Mouse (Mus musculus): ENCODE measurements around the gene Olfr1086.
"Not testable (repeated sequence)": the region's sequence is repeated elsewhere in the genome, so short reads cannot be mapped to it uniquely, and the experiment has no call there.

Olfr1086 gene

DNA sequence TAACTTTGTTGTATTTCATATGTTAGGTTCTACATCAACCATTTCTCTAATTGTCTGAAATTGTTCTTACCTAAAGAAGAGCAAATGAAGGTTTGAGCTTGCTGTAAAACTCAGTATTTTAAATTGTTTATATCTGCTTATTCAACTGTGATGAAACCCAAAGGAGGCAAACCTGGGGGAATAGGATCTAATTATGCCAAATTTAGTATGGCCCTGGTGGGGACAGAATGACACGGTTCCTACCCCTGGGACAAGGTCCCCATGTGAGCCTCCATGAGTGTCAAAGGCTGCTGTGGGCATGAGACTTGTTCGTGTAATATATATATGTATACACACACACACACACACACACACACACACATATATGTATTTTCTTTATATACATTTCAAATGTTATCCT, at the start of gene Olfr1086:
Gene Olfr1086 (minus strand): TSS at position 101 of the 400 bp plus-strand sequence.
- DNase-seq = no peak

DNA sequence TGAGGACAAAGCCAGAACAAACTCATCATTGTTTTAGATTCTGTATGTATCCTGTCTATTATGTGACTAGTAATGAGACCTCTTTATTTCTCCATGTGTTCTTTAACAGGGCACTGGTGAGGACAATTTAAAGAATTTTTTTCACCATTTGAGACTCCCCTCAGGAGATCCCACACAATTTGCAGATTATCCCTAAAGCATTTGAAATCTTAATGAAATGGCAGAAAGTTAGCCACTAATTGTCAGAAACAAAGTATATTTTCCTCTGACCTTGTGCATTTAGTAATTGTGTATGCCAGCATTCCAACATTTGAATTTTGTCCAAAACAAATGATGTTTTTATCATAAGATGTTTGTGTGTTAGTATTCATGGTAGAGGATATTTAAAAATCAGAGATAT, 18.4 kb upstream of the Olfr1086 start, which contains the start of gene Olfr1087:
Gene Olfr1087 (minus strand): TSS at position 101 of the 400 bp plus-strand sequence.
- DNase-seq = no peak

- no peak for DNase-seq
Observed at GRCm38 (mm10) chr2:86661919-86662318, 18.0 kb downstream of the Olfr1086 start, which contains the start of gene Olfr1085. Olfr1085 (minus strand) TSS chr2:86662019.

DNA sequence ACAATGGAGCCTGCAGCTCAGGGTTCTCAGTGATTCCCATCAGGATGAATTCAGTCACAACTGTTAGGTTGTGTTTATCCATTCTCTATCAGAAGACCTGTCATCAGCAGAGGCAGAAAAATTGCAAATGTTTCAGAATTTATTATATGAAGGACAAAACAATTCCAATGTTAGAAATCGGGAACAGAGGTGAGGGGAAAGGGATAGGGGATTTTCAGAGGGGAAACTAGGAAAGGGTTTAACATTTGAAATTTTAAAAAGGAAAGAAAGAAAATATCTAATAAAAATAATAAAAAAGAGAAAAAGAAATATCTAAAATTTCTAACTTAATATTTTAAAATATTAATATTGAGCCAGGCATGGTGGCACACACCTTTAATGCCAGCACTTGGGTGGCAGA, 40.3 kb downstream of the Olfr1086 start, which contains the start of gene Olfr1084:
Gene Olfr1084 (minus strand): TSS at position 101 of the 400 bp plus-strand sequence.
- not testable (repeated sequence) for DNase-seq
